Mouse (Mus musculus): Measurements from ENCODE around the gene Mapkap1.

Mapkap1 gene

DNA sequence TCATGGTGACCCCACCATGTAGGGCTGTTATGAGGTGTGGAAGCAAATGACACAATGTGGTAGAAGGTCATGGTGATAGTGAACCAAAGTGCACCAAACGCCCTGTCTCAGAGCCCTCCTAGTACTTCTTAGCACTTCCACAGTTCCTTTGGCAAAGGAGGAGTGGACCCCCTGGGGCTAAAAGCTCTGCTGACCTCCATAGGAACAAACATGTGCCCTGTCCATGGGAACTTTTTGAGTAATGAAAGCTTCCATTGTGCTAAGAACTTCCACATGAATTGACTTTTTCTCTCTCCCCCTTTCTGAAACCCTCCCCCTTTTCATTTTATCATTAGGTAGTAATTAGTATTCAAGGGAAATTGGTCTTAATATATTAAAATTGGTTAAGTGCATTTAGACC is 164.5 kb downstream of the Mapkap1 start:
- in situ Hi-C loops (cut with MboI, MseI), result no loop called here

DNA sequence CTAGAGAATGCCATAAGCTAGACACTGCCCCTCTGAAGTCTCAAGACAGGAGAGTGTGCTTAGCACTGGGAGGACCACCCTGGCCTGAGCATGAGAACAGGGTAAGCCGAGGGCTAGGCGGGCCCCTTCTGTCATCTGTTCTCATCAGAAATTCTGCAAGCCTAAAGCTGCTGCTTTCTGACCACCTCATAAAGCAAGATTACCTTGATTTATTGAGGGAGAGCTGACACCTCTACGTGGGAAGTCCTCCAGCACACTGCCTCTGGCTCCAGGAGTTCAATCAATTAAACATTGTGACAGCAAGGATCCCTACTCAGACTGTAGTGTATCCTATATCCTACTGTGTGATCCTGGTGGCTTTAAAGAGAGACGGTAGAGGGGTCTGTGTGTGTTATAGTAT is 166.5 kb downstream of the Mapkap1 start:
- in situ Hi-C loops (cut with MboI, MseI), result no loop called here

DNA sequence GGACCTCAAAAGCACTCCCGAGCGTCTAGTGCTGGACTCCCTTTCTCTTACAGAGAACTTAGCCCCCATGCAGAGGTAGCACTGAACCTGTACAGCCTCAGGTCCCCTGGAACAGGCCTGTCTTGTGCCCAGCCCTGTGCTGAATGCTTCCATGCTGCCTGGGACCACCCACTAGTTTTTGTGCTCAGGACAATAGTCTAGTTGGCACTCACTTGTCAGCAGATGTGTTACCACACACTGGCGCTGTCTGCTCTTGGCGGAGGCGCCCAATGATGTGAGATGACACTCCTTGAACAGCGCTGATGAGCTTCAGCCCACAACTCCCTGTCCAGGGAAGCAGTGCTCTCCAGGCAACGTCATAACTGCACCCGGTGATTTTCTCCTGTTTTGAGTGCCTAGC is 182.0 kb downstream of the Mapkap1 start:
- in situ Hi-C loops (cut with MboI, MseI), result loop anchor here in 1 of 2 experiments (10.0 kb wide), 1 partner anchor 424 kb away; no protein-coding TSS in a partner anchor

DNA sequence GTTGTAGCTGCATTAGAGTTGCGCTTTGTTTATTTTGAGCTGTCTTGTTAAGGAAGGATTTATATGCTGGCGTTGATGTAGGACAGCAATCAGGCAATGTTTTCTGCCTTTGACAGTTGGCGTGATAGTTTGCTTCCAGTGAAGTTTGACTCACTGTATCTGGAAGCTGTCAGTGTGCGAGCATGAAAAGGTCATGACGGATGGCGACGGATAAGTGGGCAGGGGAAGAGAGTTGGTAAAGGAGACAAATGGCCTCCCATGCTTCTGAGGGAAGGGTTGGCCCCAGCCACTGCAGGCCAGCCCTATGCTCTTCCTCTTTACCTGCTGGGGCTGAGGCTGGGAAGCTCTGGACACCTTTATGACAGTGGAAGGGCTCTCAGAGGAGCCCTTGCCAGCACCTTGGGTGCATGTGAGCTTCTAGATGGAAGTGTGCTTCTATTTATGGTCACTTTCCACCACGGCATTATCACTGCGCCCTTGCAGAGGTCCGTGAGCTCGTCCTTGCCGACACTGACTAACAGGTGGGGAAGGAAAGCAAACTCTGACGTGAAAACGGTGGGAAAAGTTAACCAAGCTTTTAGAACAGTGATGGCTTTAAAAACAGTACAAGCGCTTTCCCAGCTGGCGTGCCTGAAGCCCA is 185.3 kb downstream of the Mapkap1 start:
- in situ Hi-C loops (cut with MboI, MseI), result no loop called here

DNA sequence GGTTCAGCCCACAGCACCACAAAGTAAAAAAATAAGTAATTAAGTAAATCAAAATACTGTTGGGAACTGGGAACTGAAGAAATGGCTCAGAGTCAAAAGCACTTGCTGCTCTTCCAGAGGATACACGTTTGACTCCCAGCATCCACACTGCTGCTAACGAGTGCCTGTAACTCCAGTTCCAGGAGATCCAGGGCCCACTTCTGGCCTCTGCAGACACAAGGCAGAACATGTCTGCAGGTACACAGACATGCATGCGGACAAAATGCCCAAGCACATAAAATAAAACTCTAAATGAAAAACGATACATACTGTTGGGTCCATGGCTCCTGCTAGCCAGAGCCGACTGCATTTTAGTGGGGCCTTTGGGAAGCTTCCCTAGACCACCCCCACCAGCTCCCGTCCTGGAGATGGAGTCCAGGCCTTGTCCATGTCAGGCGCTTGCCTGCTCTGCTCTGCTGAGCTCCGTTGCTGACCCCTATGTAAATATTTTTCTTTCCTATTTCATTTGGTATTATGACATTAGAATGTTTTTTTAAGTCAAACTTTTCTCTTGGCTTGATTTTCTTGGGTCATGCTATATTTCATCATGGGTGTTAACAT is 185.9 kb downstream of the Mapkap1 start:
- in situ Hi-C loops (cut with MboI, MseI), result no loop called here

DNA sequence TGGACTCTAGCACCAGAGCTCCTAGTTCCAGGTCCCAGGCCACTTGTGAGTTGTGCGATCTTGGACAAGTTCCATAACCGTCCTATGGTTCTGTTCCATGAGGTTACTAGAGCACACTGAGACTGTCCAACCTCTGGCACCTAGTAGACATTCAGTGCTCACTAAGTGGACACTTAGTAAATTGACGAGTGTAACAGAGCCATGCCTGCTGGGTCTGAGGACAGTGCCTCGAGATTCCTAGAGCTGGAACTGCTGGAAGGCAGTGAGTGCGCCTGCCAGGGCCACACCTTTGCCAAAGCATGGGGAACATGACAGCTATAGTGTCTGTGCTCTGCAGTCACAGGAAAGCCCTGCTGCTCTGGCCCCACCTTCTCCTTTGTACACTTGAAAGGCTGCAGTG is 187.4 kb downstream of the Mapkap1 start:
- in situ Hi-C loops (cut with MboI, MseI), result no loop called here

DNA sequence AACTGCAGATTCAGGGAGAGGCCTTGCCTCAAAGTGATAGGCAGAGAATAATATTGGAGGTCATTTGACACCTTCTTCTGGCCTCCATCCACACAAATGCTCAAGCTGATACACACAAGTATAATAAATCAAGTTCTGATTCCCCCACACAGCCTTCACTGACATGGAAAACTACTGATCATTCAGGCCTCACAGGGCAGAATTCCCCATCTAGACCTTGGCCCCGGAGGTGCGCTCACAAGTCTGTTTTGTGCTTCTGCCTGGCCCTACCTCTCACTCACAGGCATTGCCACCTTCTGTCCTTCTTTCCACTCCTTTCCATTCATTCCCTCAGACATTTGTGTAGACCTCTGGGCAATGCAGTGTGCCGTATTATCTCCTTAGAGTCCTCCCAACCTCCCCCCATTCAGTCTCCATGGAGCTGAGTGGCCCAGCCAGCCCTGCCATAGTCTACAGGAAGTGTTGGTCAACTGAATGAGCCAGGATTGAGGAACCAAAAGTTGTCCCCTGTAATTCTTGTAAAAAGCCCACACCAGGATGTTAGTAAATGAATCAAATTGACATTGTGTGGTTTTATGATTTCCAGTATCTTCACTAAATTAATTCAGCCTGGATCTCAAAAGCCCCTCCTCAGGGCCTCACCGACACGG is 193.2 kb downstream of the Mapkap1 start:
- in situ Hi-C loops (cut with MboI, MseI), result no loop called here

DNA sequence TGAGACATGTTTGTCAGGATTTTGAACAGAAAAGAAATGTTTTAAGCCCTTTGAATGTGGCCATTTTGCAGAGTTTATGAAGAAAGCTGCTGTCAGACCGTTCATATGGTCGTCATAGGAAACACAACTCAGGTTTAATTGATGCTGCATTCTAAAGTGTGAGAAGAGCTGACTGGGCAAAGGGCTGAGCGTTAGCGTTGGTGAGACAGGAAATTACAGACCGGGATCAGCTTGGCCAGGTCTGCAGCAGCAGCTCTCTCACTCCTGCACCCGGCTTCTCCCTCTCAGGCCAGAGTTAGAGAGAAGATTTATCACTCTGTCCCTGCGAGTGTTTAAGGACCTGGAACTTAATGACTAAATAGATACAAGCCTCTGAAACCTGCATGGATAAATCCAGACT is 194.2 kb downstream of the Mapkap1 start:
- in situ Hi-C loops (cut with MboI, MseI), result no loop called here

DNA sequence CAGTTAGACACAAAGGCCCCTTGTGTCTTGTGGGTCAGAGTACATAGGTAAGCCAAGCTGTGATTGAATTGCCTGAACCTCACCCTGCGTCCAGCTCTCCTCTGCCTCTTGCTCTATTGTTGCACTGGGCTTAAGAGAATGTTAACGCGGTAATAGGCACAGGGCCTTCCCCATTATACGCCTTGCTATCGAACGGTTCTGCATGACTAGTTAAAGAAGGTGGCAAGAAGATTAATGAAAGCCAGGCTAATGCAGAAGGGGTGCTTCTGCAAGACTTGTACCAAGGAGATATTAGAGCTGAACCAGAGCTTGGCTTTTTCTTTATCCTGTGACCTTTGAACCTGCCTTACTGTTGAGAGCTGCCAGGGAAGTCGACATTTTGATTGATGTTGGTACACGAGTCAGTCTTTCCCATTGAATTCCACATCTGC is 195.6 kb downstream of the Mapkap1 start:
- in situ Hi-C loops (cut with MboI, MseI), result no loop called here

DNA sequence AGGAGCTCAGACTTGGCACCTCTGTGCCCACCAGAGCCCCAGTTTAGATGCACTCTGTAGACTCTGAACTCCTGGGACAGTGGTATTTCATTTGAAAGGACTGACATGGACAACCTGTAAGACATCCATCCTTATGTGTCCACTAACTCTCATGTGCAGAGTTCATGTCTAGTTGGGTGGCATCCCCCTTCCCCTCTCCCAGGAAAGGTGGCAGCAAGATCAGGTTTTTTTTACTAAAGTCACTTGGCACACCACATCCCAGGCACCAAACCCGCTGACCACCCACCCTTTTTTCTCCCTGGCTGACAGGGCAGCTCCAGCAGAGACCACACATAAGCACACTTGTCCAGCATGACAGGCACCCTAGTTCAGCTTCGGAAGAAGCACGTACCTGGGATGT is 196.3 kb downstream of the Mapkap1 start:
- in situ Hi-C loops (cut with MboI, MseI), result no loop called here

DNA sequence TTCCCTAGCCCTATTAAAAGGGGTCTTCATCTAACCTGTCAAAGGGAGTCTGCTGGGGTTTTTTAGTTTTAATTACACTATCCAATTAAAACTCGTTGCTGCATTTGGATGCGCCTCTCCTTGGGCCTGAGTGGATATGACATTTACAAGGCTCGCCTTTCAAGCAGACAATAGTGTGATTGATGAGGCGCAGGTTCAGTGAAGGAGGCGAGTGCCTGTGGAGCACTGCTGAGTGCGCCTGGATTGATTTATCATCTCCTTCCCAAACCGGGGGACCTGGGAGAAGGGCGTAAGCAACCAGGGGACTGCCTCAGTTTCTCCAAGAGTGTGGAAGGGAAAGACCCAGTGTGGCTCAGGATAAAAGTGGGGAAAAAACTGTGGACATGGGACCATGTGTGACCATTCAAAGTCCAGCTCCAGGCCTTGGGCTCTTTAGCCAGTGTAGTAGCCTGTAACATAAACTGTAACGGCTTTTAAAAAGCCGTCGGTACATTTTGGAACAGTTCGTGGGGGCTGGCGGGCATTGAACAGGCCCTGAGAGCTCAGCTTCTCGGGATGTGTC is 197.2 kb downstream of the Mapkap1 start:
- in situ Hi-C loops (cut with MboI, MseI), result no loop called here

DNA sequence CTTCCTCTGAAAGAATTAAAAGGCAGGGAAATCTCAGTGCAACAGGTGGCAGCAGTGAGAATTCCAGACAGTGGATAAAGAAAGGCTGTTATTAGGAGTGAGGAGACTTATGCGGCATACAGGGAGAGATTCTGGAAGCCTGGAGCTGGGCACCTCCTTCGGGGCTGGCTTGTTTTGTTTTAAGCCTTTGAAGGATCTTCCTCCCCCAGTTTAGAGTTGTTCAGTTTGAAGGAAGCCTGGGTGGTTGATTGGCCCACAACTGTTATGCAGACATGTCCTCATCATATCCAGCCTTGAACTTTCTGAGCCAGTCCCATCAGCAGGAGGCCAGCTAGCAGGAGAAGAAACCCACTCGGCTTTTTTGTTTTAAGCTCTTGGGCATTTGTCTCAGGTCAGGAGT is 198.5 kb downstream of the Mapkap1 start:
- in situ Hi-C loops (cut with MboI, MseI), result no loop called here

DNA sequence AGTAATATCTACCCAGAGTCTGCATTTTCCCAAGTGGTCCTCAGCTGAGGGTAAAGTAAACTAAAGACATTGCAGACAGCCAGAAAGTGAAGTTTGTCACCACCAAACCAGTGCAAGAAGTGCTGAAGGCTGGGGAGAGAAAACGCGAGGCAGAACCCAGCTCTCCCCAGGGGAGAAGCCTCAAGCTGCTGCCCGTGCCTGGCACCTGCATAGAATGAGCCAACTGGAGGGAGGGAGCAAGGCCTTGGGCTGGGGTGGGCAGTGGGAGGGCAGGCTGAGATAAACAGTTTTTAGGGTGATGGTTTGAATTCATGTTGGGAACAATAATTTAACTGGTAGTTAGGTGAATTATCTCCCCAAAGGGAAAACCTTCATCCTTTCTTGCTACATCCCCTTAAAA is 202.3 kb downstream of the Mapkap1 start:
- in situ Hi-C loops (cut with MboI, MseI), result no loop called here

DNA sequence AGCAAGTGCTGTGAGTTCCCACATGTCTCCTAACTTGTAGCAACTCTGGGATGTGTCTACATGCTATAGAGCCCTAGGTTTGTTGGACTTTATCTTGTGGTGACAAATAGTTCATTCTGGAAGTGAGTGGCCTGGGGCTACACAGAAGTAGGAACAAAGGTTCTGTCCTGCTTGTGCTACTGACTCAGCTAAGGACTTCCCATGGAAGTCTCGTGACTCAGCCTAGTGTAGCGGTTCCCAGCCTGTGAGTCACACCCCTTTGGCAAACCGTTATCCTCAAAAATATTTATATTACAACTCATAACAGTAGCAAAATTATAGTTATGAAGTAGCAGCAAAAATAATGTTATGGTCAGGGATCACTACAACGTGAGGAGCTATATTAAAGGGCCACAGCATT is 202.9 kb downstream of the Mapkap1 start:
- in situ Hi-C loops (cut with MboI, MseI), result no loop called here

DNA sequence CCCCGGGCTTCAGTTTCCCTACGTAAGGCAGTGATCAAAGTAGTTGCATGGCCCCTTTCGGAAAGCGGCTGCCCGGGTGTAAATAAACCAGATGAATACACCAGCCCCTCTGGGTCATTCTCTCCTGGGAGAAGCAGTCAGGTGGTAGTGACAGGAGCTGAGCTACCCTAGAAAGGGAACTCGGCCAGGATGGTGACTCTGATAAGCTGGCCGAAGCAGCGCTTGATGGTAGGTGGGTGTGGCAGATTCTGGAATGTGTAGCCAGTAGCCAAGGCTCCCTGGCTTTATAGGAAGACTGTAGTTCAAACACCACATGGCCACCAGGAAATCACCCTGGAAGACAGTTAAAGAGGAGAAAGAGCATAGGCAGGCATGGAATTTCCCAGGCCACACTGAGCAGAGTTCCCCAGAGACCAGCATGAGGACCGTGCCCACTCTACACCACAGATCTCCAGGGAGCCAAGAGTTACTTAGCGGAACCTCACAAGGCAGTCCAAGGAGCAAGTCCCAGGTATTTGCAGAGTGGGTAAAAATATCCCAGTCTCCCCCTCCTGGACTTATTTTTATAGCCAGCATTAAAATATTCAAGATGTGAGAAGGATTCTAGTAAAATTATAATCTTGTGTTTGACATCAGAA is 214.3 kb downstream of the Mapkap1 start:
- in situ Hi-C loops (cut with MboI, MseI), result no loop called here

DNA sequence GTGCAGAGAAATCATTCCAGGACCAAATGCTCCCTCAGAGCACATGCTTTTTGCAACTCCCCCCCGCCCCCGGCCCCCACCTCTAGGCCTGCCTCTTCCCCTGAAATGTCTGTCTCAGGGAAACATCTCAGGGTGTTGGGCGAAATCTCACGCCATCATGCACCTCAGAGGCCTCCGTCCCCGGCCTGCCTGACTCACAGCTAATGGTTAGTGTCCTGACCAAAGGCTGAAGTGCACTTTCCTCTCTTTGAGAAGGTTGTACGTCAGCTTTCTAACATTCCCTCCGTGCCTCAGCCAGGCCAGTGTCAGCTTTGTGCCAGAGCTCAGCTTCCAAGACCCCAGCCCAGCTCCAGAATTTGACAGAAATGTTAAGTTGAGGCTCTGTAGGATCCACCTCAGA is 214.9 kb downstream of the Mapkap1 start:
- in situ Hi-C loops (cut with MboI, MseI), result no loop called here

DNA sequence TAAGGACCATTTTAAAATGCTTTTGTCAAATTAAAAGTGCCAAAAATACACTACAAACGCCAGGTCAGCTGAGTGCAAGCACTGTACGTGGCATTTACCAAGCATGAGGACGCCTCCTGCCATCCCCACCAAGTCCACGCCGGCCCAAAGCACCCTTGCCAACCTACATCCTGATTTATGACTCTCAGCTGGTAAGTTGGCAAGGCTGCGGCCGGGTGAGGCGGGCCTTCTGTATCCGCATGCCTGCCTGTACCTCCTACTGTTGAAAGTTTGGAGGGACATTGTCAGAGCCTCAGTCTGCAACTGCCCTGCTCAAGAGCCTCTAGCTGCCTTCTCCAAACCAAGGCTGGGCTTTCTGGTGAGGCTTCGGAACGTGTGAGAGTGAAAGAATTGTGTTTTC is 215.9 kb downstream of the Mapkap1 start:
- in situ Hi-C loops (cut with MboI, MseI), result no loop called here

DNA sequence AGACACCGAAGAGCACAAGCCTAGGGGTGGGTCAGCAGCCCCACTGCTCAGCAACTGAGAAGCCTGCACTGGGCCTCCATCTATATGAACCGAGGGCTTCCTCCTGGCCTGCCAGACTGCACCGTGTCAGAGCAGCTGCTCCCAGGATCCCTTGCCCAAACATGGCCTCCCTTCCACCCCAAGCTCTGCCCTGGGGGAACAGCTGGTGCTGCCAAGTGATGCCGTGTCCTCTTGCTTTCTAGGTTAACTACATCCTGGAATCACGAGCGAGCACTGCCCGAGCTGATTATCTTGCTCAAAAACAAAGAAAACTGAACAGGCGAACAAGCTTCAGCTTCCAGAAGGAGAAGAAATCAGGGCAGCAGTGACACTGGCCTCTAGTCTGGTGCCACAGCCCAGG is 216.6 kb downstream of the Mapkap1 start:
- in situ Hi-C loops (cut with MboI, MseI), result no loop called here

DNA sequence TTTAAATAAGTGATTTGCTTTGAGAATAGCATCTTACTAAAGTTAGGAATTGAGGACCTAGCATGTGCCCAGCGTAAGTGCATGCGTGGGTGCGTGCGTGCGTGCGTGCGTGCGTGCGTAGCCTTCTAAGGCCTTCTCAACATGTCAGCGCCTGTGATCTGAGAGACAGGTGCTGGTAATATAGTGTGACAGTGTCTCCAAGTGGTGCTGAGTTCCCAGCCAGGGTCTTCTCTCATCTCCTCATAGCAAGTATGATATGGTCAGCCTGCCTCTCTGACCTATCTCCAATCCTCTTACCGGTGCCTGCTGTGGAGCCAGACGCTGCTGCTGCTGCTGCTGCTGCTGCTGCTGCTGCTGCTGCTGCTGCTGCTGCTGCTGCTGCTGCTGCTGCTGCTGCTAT is 217.5 kb downstream of the Mapkap1 start:
- in situ Hi-C loops (cut with MboI, MseI), result no loop called here

DNA sequence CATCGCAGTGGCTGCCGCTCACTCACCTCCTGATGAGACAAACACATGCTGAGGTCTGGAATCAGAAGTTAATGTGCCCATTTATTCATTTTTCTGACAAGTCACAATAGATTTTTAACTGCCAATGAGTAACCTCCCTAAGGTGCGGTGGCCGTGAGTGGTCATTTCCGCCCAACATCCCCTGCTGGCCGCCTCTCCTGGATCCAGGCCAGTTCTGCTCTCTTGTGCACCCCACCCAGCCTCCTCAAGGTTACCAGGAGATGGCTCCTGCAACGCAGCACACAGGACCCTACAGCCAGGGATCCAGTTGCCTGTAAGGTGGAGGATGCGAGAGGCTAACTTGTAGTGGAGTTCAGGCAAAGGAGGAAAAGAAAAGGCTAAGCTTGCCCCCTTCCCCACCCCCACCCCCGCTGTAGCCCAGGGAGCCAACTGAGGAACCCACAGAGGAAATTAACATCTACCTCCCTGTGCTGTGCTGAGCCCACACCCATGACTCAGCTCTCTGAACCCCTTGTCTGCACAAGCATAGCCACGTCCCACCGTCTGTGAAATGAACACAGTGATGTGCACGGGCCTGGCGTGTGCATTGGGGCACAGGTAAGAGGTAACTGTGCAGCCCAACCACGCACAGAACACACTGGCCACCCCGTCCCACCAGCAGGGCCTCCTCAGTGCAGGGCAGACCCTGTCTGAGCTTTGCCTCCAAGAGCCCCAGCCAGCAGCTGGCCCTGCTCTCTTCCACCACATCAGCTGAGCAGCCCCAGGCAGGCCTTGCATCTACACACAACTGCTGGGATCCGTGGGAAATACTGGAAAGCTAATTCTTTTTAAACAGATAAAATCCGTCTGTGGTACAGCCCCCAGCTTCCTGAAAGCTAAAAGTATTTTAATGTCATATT is 221.0 kb downstream of the Mapkap1 start:
- in situ Hi-C loops (cut with MboI, MseI), result no loop called here

DNA sequence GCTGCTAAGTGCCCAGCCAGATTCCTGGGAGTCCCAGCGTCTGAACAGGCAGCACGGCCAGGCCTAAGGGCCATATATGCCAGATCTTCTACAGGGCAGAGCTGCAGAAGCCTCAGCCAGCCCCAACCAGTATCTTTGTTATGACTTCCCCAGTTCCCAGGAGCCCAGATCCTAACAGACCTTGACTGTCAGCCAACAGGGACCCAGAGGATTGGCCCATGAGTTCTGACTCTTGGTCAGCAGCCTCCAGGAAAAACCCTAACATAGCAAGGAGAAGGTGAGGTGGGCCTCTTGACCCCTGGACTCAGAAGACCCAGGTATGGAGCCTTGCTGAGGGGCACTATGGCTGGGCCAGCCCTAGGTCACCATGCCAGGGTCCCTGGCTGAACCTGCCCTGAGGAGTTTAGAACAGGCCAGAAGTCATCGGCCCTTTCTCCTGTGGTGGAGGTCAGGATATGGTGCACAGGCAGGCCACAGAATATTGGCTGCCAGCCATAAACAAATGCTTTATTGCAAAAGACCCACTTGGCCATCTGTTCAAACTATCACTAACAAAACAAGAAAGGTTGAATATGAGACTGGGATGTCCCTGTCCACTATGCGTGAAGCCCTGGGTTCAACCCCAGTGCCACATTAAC is 222.5 kb downstream of the Mapkap1 start:
- in situ Hi-C loops (cut with MboI, MseI), result no loop called here

Measured in T-helper 17 cell (primary cell).